Mouse (Mus musculus) limb, embryonic 14.5 days (tissue): ENCODE measurements at regions not wholly inside any gene's neighbourhood (a gene's known extent, or its start where the extent isn't known, plus 50 kb on each side); places are given as distances from the start of the nearest gene placed in this dataset.

Source experiments
- ATAC-seq: fragments of 200-750 bp; cut with Nextera tagmentation; 2 replicates; pipeline ENCODE4 v1.8.0; 2017; ENCODE audit warnings: low read depth, moderate number of reproducible peaks, moderate TSS enrichment; ENCODE audit not compliant: low FRiP score
- DNase-seq: peaks from one replicate; pipeline ENCODE4 v3.0.0-alpha.2; 2015; ENCODE audit warnings: low spot score
- H3K27ac ChIP-seq: fragments of 300-500 bp; sonication (generic); replicated peaks from 2 replicates; pipeline ENCODE4 v1.5.1; 2014; ENCODE audit warnings: low read depth, mild to moderate bottlenecking, low read length, moderate library complexity, mixed read lengths
- H3K27me3 ChIP-seq: fragments of 300-500 bp; sonication (generic); 2 replicates; pipeline ENCODE4 v1.6.1; 2014; ENCODE audit warnings: low read length, mixed read lengths; ENCODE audit not compliant: control insufficient read depth, insufficient read depth
- H3K36me3 ChIP-seq: fragments of 300-500 bp; sonication (generic); 2 replicates; pipeline ENCODE4 v1.6.1; 2014; ENCODE audit warnings: mild to moderate bottlenecking, low read length, moderate library complexity, mixed read lengths; ENCODE audit not compliant: control insufficient read depth, insufficient read depth
- H3K4me1 ChIP-seq: fragments of 300-500 bp; sonication (generic); 2 replicates; pipeline ENCODE4 v1.6.1; 2014; ENCODE audit warnings: antibody characterized with exemption, low read length, mixed read lengths; ENCODE audit not compliant: control insufficient read depth, insufficient read depth
- H3K4me2 ChIP-seq: fragments of 300-500 bp; sonication (generic); replicated peaks from 2 replicates; pipeline ENCODE4 v1.6.1; 2014; ENCODE audit warnings: low read depth, mild to moderate bottlenecking, low read length, moderate library complexity; ENCODE audit not compliant: severe bottlenecking
- H3K4me3 ChIP-seq: fragments of 300-500 bp; sonication (generic); replicated peaks from 2 replicates; pipeline ENCODE4 v1.5.1; 2014; ENCODE audit warnings: low read length
- H3K9ac ChIP-seq: fragments of 300-500 bp; sonication (generic); 2 replicates; pipeline ENCODE4 v1.6.1; 2014; ENCODE audit warnings: mild to moderate bottlenecking, low read depth, low read length, moderate library complexity; ENCODE audit not compliant: severe bottlenecking
- H3K9me3 ChIP-seq: fragments of 300-500 bp; sonication (generic); 2 replicates; pipeline ENCODE4 v1.6.1; 2016; ENCODE audit warnings: low read length; ENCODE audit not compliant: control insufficient read depth
- POLR2A ChIP-seq: fragments of 200-500 bp; IDR thresholded peaks from 2 replicates; pipeline ENCODE4 v1.8.0; 2012; ENCODE audit warnings: inconsistent platforms, mild to moderate bottlenecking, moderate library complexity, borderline replicate concordance; ENCODE audit not compliant: insufficient read depth, insufficient read length; ENCODE audit errors: extremely low read depth
- WGBS: fragments of 180-500 bp; shearing (Covaris S2); extraction: QIAGEN DNeasy Blood & Tissue Kit; methylation state at CpG from one replicate; pipeline ENCODE4 v1.1.7; 2014; 5-methylcytosine and 5-hydroxymethylcytosine counted together

DNA sequence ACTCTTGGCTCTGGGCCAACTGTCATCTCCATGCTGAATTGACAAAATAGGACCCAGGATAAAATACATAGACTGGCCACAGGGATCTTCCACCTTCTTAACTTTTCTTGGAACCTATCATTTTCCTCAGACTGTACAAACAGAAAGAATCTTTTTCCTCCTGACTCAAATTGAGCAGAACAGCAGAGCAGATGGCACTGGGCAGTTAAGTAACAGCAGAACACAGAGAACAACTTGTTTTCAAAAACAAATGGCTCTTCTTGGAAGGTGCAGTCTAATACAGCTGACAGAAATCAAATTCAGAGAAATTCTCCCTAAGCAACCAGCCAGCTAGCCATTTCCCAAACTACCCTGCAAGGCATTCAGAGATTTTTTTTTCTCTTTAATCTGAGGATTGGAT, 763.0 kb downstream of the Gsdmc2 start:
- H3K9me3 ChIP-seq, result no peaks in the 10 kb centered on the region
- DNase-seq (no peak), ATAC-seq (no peak)
- H3K4me1 ChIP-seq, result no peaks in the 10 kb centered on the region
- H3K27me3 ChIP-seq, result no peaks in the 10 kb centered on the region
- H3K9ac ChIP-seq, result no peak overlapping the region
- no peak overlapping the region for H3K4me2 ChIP-seq
- no peak for TF ChIP-seq POLR2A
- no peaks in the 10 kb centered on the region for H3K36me3 ChIP-seq
- no peak overlapping the region for H3K27ac ChIP-seq
- no peak overlapping the region for H3K4me3 ChIP-seq

DNA sequence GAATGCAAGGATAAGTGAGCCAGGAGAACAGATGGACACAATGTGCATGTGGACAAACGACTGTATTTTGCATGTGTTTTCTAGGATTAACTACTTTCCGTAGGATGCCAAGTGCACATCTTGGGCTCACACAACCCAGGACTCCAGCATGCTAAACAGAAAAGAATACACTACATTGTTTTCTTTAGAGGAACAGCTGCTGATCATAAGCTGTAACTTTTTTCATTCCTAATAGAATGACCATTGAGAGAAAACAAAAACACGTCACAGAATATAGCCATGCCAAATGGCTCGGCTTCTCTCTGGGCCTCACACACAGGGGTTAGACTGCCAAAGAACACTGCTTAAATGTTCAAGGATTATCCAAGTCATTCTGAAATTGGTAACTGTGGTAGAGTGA, 765.2 kb downstream of the Gsdmc2 start:
- Histone ChIP-seq H3K4me3 (no peak overlapping the region), H3K36me3 (no peaks in the 10 kb centered on the region), H3K4me2 (no peak overlapping the region), H3K9ac (no peak overlapping the region), H3K27me3 (no peaks in the 10 kb centered on the region), H3K9me3 (no peaks in the 10 kb centered on the region), H3K4me1 (no peaks in the 10 kb centered on the region), H3K27ac (no peak overlapping the region)
- 73% methylated on average over 4 of the region's 4 CpGs for WGBS
- TF ChIP-seq POLR2A, result no peak
- ATAC-seq, result no peak
- DNase-seq, result peak; percentile 72

DNA sequence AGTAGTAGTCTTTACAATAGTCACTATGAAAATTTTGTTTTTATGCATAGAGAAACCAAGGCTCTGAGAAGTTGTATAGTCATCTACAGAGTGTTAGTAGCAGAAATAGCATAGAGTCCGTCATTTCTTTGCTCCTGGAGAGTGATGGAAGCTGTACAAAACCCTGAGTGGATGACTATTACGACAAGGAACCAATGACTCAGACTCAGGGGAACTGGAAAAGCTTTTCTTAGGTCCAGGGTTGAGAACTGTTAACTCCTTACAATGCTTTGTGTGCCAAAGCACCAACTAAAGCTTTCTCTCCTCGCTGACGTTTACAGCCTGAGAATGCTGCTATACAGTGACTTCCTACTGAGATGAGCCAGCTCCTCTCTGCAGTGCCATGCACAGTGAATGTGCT, 773.1 kb downstream of the Gsdmc2 start:
- Histone ChIP-seq H3K4me3 (no peak overlapping the region), H3K27ac (no peak overlapping the region), H3K36me3 (no peaks in the 10 kb centered on the region), H3K27me3 (no peaks in the 10 kb centered on the region), H3K9ac (no peak overlapping the region), H3K4me2 (no peak overlapping the region), H3K9me3 (no peaks in the 10 kb centered on the region), H3K4me1 (no peaks in the 10 kb centered on the region)
- no peak for TF ChIP-seq POLR2A
- ATAC-seq (no peak), DNase-seq (no peak)
- 68% methylated on average over 4 of the region's 4 CpGs for WGBS

DNA sequence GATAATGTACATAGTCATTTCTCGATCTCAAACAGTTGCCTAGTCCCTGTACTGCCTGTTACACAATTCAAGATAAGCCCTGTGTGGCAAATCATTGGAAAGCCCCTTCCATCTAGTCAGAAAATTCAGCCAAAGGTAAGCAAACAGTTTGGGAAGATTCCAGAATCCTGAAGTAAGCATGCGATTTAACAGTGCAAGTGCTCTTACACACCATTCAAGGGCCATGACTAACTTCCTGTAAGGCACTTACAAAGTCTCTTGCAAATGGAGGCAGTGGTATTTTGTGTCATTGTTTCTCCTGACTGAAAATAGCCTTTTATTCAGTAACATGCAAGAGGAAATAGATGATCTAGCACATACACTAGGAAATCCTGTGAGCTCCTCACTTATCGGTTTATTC, 777.9 kb downstream of the Gsdmc2 start:
- Histone ChIP-seq H3K4me1 (no peaks in the 10 kb centered on the region), H3K4me2 (no peak overlapping the region), H3K27ac (no peak overlapping the region), H3K27me3 (no peaks in the 10 kb centered on the region), H3K9ac (no peak overlapping the region), H3K36me3 (no peaks in the 10 kb centered on the region), H3K9me3 (no peaks in the 10 kb centered on the region), H3K4me3 (no peak overlapping the region)
- ATAC-seq (no peak), DNase-seq (no peak)
- no peak for TF ChIP-seq POLR2A
- 91% methylated on average over 3 of the region's 3 CpGs for WGBS

DNA sequence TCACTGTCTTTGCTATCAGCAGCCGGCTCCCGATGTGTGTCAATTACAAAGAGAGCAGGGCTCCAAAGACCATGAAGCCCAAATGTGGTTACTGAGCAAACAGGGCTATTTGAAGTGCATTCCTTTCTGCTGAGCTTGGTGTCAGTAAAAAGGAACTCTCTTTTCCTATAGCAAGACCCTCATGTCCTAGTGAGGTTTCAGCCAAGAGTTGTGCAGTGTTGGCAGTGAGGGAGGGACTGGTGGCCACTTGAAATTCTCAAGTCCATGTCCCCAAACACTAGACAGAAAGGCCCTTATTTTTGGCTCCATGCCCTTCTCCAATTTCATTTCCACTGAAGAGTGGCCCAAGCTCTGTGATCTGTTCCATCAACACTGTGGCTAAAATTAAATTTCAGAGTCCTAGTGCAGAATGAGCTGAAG, 778.9 kb downstream of the Gsdmc2 start:
- no peak for DNase-seq
- 83% methylated on average over 2 of the region's 2 CpGs for WGBS
- Histone ChIP-seq H3K9ac (no peak overlapping the region), H3K27ac (no peak overlapping the region), H3K4me1 (no peaks in the 10 kb centered on the region), H3K36me3 (no peaks in the 10 kb centered on the region), H3K9me3 (no peaks in the 10 kb centered on the region), H3K4me3 (no peak overlapping the region), H3K4me2 (no peak overlapping the region), H3K27me3 (no peaks in the 10 kb centered on the region)
- no peak for ATAC-seq
- TF ChIP-seq POLR2A, result no peak

DNA sequence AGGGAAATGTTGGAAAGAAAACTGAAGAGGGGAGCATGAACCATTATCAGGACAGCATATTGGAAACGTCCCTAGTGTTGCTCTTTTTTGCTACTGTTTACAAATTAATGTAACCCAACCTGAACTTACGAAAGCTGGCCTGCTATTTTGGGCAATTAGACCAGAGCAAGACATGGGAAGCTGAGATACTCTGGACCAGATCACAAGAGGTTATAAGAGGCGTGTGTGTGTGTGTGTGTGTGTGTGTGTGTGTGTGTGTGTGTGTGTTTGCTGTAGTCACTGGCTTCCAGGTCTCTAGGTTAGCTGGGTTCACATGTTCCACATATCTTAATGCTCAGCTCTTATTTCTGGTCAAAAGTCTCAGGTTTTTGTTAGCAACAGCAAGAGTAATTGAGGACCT, 783.1 kb downstream of the Gsdmc2 start:
- 69% methylated on average over 3 of the region's 3 CpGs for WGBS
- no peak overlapping the region for H3K27ac ChIP-seq
- ATAC-seq (no peak), DNase-seq (no peak)
- TF ChIP-seq POLR2A, result no peak
- H3K4me3 ChIP-seq, result no peak overlapping the region
- H3K4me1 ChIP-seq, result no peaks in the 10 kb centered on the region
- H3K9ac ChIP-seq, result no peak overlapping the region
- no peak overlapping the region for H3K4me2 ChIP-seq
- no peaks in the 10 kb centered on the region for H3K9me3 ChIP-seq
- no peaks in the 10 kb centered on the region for H3K36me3 ChIP-seq
- no peaks in the 10 kb centered on the region for H3K27me3 ChIP-seq
